Mouse (Mus musculus) T-cell, adult 2 months (primary cell): Measurements from ENCODE around the gene Rpgrip1.

Experiments used
- DNase-seq: peaks from one replicate; pipeline ENCODE4 v3.0.0; 2022; ENCODE audit warnings: low spot score

Gene Rpgrip1

DNA sequence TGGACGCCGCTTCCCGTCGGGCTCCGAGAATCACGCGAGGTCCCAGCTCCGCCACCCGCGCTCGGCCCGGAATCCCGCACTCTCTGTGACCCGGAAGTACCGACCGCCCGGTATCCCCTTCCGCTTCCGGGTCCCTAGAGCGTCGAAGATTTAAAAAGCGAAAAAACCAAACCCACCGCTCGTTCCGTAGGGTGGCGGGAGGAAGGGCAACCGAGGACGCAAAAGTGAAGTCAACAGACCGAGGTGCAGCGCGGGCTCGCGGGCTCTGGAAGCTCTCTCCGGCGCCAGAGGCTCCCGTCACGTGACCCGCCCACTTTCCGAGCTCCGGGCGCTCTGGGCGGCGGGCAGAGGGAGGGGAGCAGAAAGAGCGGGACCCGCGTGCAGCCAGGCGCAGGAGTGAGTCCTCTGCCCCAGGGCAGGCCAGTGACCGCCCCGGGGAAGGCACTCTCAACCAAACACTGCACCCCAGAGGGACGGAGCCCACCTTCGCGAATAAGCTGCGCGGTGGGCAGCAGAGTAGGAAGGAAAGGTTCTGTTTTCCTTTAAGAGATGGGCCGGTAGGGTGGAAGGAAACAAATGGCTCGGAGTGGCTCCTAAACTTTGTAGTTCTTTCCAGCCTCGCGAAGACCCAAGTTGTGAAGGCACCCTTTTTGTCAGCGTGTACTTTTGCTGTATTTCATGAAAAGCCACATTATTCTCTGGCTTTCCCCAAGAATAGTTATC is 86.8 kb downstream of the Rpgrip1 start, which contains the start of gene Supt16:
Supt16 (minus strand) TSS at position 261 of the 723 bp plus-strand sequence.
- DNase-seq, result peak; percentile 79

GRCm38 (mm10) chr14:52198141-52198540 is 87.6 kb downstream of the Rpgrip1 start:
- no peak for DNase-seq

DNA sequence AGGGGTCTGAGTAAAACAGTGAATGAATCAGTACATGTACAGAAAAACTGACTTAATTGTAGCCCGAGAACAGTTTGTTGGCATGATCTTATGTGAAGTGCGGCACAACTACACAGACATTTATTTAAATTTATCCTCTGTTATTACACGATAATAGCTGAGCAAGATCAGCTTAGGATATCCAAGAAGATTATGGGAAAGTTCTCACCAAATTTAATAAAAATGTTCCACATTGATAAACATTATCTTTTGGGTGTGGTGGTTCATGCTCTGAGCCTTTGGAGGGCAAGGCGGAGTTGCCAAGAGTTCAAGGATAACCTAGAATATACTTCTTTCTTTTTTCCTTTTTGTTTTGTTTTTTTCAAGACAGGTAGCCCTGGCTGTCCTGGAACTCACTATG is 88.9 kb downstream of the Rpgrip1 start:
- DNase-seq, result no peak
